Mouse (Mus musculus): ENCODE measurements around the gene Ccdc51.

Gene Ccdc51

GRCm38 (mm10) chr9:109056916-109057315 lies 25.4 kb upstream of the Ccdc51 start:
- DNase-seq (ENCODE audit: low spot score in 2 of 2) = no peak

GRCm38 (mm10) chr9:109057543-109057942 lies 24.8 kb upstream of the Ccdc51 start:
- no peak for DNase-seq (ENCODE audit: low spot score in 2 of 2)

- no peak for DNase-seq (ENCODE audit: low spot score in 2 of 2)
These were observed 24.1 kb upstream of the Ccdc51 start for GRCm38 (mm10) chr9:109058006-109058765.

GRCm38 (mm10) chr9:109059136-109059903 lies 23.0 kb upstream of the Ccdc51 start, which contains the start of gene Trex1:
TSS of gene Trex1 (minus strand) at chr9:109059734.
- peak; percentile 66 to 93 for DNase-seq (ENCODE audit: low spot score in 2 of 2)

- DNase-seq (ENCODE audit: low spot score in 2 of 2) = no peak
These were observed 22.0 kb upstream of the Ccdc51 start for GRCm38 (mm10) chr9:109060184-109060897.

GRCm38 (mm10) chr9:109060898-109061295 lies 21.4 kb upstream of the Ccdc51 start:
- no peak for DNase-seq (ENCODE audit: low spot score in 2 of 2)

- no peak for DNase-seq (ENCODE audit: low spot score in 2 of 2)
These were observed 14.1 kb upstream of the Ccdc51 start for GRCm38 (mm10) chr9:109068095-109068735.

GRCm38 (mm10) chr9:109073661-109074573 lies 8.4 kb upstream of the Ccdc51 start, which contains the start of gene Atrip:
TSS of gene Atrip (minus strand) at chr9:109074124.
- DNase-seq (ENCODE audit: low spot score in 2 of 2) = peak; percentile 71 to 92

GRCm38 (mm10) chr9:109080516-109080915 lies 1.8 kb upstream of the Ccdc51 start:
- no peak for DNase-seq (ENCODE audit: low spot score in 2 of 2)

- no peak for DNase-seq (ENCODE audit: low spot score in 2 of 2)
These were observed 557 bp upstream of the Ccdc51 start for GRCm38 (mm10) chr9:109081749-109082123.

- no peak for DNase-seq (ENCODE audit: low spot score in 2 of 2)
These were observed 2.6 kb downstream of the Ccdc51 start for GRCm38 (mm10) chr9:109084922-109085321.

- DNase-seq (ENCODE audit: low spot score in 2 of 2) = no peak
These were observed 5.7 kb downstream of the Ccdc51 start for GRCm38 (mm10) chr9:109087987-109088386.

- DNase-seq (ENCODE audit: low spot score in 2 of 2) = no peak
These were observed 8.2 kb downstream of the Ccdc51 start for GRCm38 (mm10) chr9:109090446-109090845.

GRCm38 (mm10) chr9:109091802-109092201 lies 9.5 kb downstream of the Ccdc51 start:
- no peak for DNase-seq (ENCODE audit: low spot score in 2 of 2)

- DNase-seq (ENCODE audit: low spot score in 2 of 2) = no peak
These were observed 10.5 kb downstream of the Ccdc51 start for GRCm38 (mm10) chr9:109092799-109093198.

GRCm38 (mm10) chr9:109093786-109094552 lies 11.7 kb downstream of the Ccdc51 start:
- no peak for DNase-seq (ENCODE audit: low spot score in 2 of 2)

GRCm38 (mm10) chr9:109094553-109095136 lies 12.4 kb downstream of the Ccdc51 start:
- no peak for DNase-seq (ENCODE audit: low spot score in 2 of 2)

- peak in 1 of 2 experiments; percentile 65 for DNase-seq (ENCODE audit: low spot score in 2 of 2)
These were observed 13.1 kb downstream of the Ccdc51 start, which contains the start of gene Plxnb1 for GRCm38 (mm10) chr9:109095137-109095982. TSS of gene Plxnb1 (plus strand) at chr9:109095389.
